Mouse (Mus musculus): ENCODE data around the gene Fras1.

- TF ChIP-seq POLR2A (IDR thresholded peaks at IDR 0.05; ENCODE audit: borderline replicate concordance, low read depth, low read length) (no peak), CTCF (IDR thresholded peaks at IDR 0.05; ENCODE audit: low read depth, low read length) (no peak)
Observed at GRCm38 (mm10) chr5:96439811-96440210, 66.1 kb downstream of the Fras1 start.
